Mouse (Mus musculus): ENCODE measurements around the gene BC028528. TPM values are rescaled to one million over a fixed set of nuclear protein-coding genes. Genes with fewer than 3 reads are reported as not detected.
"Not testable (repeated sequence)": the region's sequence is repeated elsewhere in the genome, so short reads cannot be mapped to it uniquely, and the experiment has no call there.

Gene BC028528
- total RNA-seq, 1 experiment from 2014 or later = 21.1 TPM

DNA sequence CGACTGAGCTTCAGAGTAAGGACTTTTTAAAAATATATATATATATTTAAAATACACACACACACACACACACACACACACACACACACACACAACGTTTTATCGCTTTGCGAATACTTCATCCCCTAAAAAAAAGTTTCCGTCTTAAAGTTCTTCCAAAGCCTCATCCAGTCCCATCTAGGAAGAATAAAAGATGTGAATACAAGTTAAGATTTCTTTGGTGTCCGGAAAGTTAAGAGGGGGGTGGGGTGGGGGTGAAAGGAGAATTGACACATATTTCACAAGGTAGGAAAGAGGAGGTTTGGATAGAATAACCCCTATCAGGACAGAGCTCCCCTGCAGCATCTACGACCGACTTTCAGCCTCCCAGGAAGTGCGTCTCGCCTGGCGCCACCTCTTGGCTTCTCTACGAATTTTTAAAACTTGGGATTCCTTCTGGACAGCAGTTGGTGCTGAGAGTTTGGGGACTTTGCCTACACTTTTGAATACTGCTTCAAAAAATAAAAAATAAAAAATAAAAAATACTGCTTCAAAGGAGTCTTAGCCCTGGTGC is 14.2 kb upstream of the BC028528 start:
- DNase-seq = peak; percentile 73

GRCm38 (mm10) chr3:95905146-95905939 is 13.5 kb upstream of the BC028528 start:
- peak; percentile 47 for DNase-seq

DNA sequence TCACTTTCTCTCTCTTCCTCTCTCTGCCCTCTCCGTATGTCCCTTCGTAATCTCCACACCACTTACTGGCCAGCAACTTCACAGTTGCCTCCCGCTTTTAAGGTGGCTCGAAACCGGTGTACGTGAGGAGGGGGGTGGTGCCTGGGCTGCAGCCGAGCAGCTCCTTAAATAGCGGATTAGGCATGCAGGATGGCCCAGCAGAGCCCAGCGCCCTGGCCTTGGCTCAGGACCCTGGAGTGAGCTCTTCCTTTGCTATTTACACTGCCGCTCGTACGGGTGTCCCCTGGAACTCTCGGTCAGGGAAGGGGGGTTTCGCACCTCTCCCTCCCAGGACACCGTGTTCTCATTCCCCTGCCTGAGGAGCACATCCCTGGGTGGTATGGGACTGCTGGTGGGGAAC is 12.8 kb upstream of the BC028528 start, which contains the start of gene Car14:
Gene Car14 (minus strand): TSS at position 124 of the 400 bp plus-strand sequence.
- DNase-seq = no peak

GRCm38 (mm10) chr3:95903753-95904502 is 12.1 kb upstream of the BC028528 start:
- DNase-seq = peak; percentile 25

GRCm38 (mm10) chr3:95902643-95903042 is 10.8 kb upstream of the BC028528 start:
- DNase-seq = no peak

- no peak for DNase-seq
Measured at GRCm38 (mm10) chr3:95902373-95902625, 10.5 kb upstream of the BC028528 start.

DNA sequence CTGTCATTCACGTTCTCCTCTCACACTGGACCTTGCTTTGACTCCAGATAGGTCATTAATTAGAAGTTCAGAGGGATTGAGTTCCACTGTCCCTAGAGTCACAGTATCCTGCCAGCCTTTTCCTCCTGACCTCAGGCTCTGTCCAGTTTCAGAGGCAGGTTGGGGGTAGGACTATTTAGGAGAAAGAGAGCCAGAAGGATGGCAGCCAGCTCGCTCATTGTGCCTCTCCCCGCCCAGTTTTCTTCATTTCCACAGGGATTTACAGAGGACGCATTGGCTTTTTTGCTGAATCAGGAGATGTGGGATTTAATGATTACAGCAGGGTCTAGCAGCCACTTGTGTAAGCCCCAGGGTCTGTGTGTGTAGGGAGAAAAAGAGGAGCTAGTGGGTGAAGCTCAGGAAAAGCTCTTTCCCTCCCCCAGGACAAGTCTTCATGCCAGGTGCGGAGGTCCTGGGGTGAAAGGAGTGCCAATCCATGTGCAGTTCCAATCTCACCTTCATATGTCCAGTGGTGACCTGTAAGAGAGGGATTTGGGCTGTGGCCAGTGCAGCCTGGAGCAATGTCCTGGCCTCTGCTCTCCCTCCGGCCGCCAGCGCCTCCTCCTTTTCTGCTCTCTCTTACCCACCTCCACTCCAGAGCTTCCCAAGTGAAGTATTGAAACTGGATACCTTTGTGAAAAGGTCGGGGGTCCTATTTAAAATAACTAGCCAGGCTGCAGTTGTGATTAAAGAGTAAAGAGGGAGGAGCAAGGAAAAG is 10.0 kb upstream of the BC028528 start:
- DNase-seq = peak; percentile 64

- no peak for DNase-seq
Measured at GRCm38 (mm10) chr3:95899800-95900524, 8.2 kb upstream of the BC028528 start.

GRCm38 (mm10) chr3:95895501-95895900 is 3.7 kb upstream of the BC028528 start:
- not testable (repeated sequence) for DNase-seq

DNA sequence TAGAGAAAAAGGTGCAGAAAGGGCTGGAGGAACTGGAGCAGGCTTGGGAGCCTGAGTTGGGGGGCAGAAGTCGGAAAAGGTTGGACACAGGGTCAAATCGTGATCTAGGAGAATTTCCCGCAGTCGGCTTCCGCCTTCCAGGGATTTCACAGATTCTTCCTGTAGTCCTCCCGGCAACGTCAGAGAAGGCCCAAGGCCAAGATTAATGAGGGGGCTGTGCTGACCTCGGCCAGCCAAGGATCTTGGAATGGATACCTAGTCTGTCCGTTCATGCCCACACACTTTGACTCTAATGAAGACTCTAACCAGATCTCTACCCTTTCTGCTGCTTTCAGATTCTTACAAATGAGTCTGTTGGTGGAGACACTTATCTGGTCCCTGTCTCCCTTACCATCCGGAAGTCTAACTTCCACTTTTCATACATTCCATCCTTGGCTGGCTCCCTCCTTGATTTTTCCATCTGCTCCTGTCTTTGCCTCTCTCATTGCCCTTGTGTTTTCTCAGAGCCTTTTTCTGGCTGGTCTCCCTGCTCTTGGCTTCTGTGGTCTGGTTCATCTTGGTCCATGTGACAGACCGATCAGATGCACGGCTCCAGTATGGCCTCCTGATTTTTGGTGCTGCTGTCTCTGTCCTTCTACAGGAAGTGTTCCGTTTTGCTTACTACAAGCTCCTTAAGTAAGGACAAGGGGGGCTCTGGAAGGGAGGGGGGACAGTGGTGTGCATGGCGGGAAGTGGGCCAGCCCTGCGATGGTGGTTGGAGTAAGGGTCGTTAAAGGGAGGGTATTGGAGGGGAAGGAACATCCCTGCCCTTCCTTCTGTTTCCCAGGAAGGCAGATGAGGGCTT is 2.7 kb upstream of the BC028528 start:
- DNase-seq = peak; percentile 84

DNA sequence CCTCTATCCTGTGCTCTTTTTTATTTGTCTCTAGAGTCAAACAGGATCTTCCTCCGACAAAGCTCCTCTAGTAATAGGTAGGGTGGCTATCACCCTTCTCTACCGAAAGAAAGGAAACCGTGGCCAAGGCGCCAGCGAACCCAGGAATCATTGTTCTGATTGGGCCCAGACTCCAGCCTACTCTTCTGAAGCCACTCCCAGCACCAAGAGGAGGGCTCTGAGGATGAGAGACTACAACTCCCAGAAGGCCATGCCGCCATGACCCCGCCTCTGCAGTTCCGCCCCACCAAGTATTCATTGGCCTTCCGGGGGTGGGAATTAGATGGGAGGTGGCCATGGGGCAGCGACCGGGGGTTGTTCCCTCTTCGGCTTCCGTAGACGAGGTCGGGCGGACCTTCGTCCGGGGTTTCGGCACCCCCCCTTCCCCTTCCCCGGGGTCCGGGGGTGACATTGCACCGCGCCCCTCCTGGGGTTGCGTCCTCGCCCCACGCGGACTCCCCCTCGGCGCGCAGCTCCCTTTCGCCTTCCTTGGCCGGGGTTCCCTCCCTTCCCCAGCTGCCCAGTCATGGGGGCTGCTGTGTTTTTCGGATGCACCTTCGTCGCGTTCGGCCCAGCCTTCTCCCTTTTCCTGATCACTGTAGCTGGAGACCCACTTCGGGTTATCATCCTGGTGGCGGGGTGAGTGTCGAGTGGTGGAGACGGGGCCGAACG is 2.0 kb upstream of the BC028528 start, which contains the start of gene Aph1a:
Gene Aph1a (plus strand): TSS at position 364 of the 711 bp plus-strand sequence.
- peak; percentile 98 for DNase-seq

DNA sequence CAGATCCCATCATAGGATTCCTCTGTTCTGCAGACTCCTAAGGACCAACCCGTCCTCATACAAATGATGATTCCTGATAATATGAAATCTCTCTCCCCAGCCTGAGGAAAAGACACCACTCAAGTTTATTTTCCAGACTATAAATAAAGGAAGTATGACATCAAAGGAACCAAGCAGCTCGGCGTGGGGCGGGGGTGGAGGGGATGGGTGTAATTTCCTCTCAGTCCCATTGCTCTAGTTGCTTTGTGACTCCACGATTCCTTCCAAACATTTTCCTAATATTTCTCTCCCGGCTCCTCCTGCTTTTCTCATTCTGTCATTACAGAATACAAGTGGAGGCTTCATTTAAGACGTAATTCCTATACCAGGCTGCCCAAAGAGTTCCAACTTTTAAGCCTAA is 1.3 kb upstream of the BC028528 start:
- peak; percentile 34 for DNase-seq

DNA sequence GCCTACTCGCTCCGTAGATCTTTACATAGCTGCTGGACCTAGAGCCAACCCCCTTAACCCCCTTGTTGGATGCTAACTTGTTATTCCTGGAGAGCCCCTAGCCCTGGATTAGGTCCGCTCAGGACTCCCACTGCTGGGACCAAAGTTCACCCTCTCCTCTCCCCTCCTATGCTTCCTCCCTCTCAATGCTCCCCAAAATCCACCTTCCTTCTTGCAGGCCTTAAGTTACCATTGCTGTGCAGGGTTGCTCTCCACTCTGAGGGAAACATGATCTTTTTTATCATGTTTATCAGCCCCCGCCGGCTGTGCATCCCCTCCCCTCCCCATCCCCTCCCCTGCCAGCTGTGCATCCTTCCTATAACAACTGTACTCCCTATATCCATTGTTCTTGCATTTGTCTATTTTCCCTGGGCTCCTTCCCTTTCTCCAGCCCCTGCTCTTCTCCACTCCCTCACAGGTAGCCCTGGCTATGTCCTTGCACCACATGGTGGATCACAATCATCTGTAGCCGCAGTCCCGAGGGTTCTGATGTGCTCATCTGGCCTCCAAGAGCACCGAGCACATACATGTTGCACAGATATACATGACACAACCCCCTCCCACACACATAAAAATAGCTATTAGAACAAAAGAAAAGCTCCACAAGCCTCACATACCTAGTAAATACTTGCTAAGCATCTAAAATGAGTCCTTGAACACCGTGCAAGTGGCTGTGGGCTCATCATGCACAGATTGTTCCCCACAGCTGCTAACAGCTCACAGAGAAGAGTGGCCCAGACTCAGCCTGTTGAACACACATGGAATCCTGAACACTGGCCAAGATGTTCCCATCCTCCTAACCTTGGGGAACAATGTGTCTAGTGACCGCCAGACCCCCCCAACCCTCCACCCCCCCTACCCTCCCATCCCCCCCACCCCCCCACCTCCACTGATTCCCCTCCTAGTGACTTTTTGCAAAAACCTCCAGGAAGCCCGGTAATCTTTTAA is 554 bp upstream of the BC028528 start:
- no peak for DNase-seq

- DNase-seq = no peak
Measured at GRCm38 (mm10) chr3:95889664-95890063, 2.1 kb downstream of the BC028528 start.

DNA sequence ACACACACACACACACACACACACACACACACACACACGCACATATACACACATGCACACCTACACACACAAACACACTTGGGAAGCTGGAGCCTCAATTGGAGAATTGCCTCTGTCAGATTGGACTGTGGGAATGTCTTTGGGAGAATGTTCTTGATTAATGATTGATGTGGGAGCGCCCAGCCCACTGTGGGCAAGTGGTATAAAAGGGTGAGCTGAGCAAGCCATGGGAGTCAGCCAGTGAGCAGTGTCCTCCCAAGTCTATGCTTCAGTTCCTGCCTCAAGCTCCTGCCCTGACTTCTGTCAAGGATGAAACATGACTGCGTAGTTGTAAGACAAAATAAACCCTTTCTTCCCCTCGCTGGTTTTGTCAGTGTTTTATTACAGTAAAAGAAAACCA is 4.2 kb downstream of the BC028528 start:
- DNase-seq = no peak

DNA sequence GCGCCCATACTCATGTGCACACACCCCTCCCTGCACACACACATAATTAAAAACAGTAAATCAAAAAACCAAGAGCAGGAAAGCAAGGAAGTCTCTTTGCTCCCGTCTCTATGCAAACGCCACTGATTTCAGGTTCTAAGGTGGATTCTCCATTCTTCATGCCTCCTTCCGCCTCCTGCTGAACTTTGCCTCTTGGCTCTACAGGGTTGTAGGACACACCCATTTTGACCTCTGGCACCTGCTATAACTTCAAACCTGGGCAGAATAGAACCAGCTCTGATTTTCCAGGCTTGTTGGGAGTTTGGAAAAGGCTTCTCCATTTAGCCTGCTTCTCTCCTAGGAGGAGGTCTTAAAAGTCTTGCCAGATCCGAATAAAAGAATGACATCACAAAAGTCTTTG is 7.4 kb downstream of the BC028528 start:
- no peak for DNase-seq

DNA sequence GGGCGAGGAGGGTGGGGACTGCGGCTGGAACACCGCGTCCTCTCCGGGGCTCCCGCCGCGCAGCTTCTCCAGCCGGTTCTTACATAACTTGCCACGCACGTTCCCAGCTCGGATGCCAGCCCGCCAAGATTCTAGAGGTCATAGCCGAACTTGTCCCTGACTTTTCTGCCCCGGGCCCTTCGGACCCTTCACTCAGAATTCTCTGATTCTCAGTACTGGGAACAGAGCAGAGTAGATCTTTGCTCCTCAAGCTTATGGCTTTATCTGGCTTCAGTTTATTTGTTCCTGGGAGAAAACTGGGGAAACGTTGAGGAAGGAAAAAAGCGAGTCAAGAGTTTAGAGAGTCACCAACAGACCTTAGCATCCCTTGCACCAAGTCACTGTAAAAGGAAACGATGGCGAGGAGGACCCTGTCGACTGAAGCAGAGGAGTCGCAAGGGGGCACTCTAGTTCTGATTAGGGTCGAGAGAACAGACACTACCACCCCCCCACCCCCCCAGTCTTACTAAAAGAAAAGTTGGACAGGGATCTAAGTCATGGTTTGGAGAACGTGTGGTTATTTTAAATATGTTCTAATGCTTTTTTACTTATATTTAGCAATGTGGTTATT is 8.9 kb downstream of the BC028528 start:
- peak; percentile 83 for DNase-seq
